Mouse (Mus musculus) embryonic facial prominence, embryonic 13.5 days (tissue): ENCODE measurements around the gene Syt1. TPM values are rescaled to one million over a fixed set of nuclear protein-coding genes. Genes with fewer than 3 reads are reported as not detected.

ENCODE experiments used
- ATAC-seq: fragments of 200-750 bp; cut with Nextera tagmentation; 2 replicates; pipeline ENCODE4 v1.8.0; 2017; ENCODE audit warnings: low read depth; ENCODE audit not compliant: insufficient number of reproducible peaks, insufficient read depth, low FRiP score, low TSS enrichment
- H3K27ac ChIP-seq: fragments of 300-500 bp; sonication (generic); 2 replicates; pipeline ENCODE4 v1.5.1; 2015; ENCODE audit warnings: moderate library complexity, mild to moderate bottlenecking, inconsistent platforms
- H3K27me3 ChIP-seq: fragments of 300-500 bp; sonication (generic); 2 replicates; pipeline ENCODE4 v1.6.1; 2015; ENCODE audit warnings: mild to moderate bottlenecking, inconsistent platforms
- H3K36me3 ChIP-seq: fragments of 300-500 bp; sonication (generic); 2 replicates; pipeline ENCODE4 v1.6.1; 2015; ENCODE audit warnings: mild to moderate bottlenecking, inconsistent platforms
- H3K4me1 ChIP-seq: fragments of 300-500 bp; sonication (generic); 2 replicates; pipeline ENCODE4 v1.6.1; 2015; ENCODE audit warnings: inconsistent platforms
- H3K4me2 ChIP-seq: fragments of 300-500 bp; sonication (generic); 2 replicates; pipeline ENCODE4 v1.6.1; 2015; ENCODE audit warnings: moderate library complexity, mild to moderate bottlenecking, inconsistent platforms
- H3K4me3 ChIP-seq: fragments of 300-500 bp; sonication (generic); 2 replicates; pipeline ENCODE4 v1.5.1; 2015; ENCODE audit warnings: mild to moderate bottlenecking, inconsistent platforms
- H3K9ac ChIP-seq: fragments of 300-500 bp; sonication (generic); 2 replicates; pipeline ENCODE4 v1.6.1; 2015; ENCODE audit warnings: mild to moderate bottlenecking, inconsistent platforms
- H3K9me3 ChIP-seq: fragments of 300-500 bp; sonication (generic); 2 replicates; pipeline ENCODE4 v1.6.1; 2016; ENCODE audit warnings: inconsistent platforms
- WGBS: fragments of 180-500 bp; shearing (Covaris S2); methylation state at CpG from one replicate; pipeline ENCODE4 v1.1.7; 2015; ENCODE audit warnings: mixed read lengths; 5-methylcytosine and 5-hydroxymethylcytosine counted together
- polyA plus RNA-seq: library from polyadenylated mRNA; unstranded; fragments of >200 nt; fragmentation: Nextera tagmentation; extraction: Ambion mirVana; gene quantifications from 2 replicates; pipeline ENCODE4 v1.2.1, GENCODE M21; 2015

Syt1 gene
- polyA plus RNA-seq, 1 experiment from 2014 or later, result 2.6 TPM

DNA sequence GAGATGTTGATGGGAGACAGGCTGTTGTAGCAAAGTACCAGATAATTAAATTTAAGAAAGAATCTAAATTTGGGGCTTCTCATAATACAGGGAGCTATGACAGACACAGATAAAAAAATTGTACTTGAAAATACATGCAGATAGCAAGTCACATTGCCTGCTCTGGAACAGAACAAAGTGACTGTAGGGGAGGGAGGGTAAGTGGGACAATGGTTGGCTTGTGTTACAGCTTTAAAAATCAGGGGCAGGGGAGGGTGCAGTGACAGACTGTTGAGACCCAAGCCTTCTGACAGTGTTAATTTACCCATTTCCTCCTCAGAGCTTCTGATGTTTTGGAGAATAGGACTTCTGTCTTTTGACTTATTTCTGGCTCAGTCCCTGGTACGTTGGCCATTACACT is 126.3 kb downstream of the Syt1 start:
- ATAC-seq, result no peak
- Histone ChIP-seq H3K36me3 (no peaks in the 10 kb centered on the region), H3K9me3 (no peaks in the 10 kb centered on the region), H3K4me2 (no peak overlapping the region), H3K4me1 (no peaks in the 10 kb centered on the region), H3K27ac (no peak overlapping the region), H3K27me3 (no peaks in the 10 kb centered on the region), H3K4me3 (no peak overlapping the region), H3K9ac (no peak overlapping the region)
- 21% methylated on average over 1 of the region's 1 CpGs for WGBS

DNA sequence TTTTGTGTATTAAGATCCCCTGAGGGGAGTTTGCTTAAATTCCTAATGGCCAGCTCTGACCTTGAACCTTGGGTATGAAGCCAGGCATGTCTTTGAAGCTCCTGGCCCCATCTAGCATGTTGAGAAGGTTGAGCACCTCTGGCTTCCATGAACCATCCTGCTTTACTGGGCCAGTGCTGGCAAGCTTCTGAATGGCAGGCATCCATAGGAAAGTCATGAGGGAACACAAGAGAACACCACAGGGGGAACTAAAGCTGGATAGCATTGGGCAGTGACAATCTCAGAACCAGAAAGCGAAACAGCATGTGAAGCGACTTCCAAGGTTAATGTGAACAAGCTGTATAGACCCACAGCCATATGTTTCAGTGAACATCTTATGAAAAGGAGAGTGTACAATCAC is 130.4 kb downstream of the Syt1 start:
- Histone ChIP-seq H3K4me1 (no peaks in the 10 kb centered on the region), H3K9ac (no peak overlapping the region), H3K27ac (no peak overlapping the region), H3K4me2 (no peak overlapping the region), H3K4me3 (no peak overlapping the region), H3K36me3 (no peaks in the 10 kb centered on the region), H3K27me3 (no peaks in the 10 kb centered on the region), H3K9me3 (no peaks in the 10 kb centered on the region)
- no peak for ATAC-seq
- WGBS, result 51% methylated on average over 2 of the region's 2 CpGs

DNA sequence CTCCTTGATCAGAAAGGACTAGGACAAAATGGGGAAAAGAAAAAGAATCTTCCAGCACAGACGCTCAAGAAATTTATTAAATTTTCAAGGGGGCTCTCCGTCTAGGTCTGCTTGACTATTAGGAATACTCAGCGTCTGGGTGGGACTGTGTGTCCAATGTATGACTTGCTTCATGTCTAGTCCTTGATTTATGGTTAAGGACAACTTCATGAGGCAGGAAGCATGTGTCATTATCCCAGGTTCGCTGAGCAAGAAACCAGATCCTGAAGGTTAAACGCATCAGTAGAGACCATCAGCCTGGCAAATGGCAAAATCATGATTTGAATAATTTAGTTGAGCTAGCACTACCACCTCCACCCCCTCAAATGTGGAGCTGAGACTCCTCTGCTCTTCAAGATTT is 135.1 kb downstream of the Syt1 start:
- ATAC-seq, result no peak

DNA sequence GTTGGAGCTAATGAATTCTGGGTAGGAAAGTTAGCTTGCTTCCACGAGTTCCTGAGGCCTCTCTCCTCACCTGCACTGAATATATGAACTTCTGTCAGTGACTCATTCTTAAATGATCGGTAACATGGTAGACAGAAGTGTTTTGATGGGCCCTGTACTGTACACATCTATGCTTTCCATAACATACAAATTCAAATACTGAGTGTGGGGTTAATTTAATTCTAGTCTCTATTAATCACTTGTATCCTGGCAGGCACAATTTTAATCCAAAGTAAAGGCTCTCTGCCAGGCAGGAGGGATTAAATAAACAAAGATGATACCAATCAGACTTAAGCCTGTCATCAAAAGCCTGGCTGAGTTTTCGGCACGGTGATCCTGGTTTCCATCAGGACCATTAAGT is 136.1 kb downstream of the Syt1 start:
- 40% methylated on average over 4 of the region's 4 CpGs for WGBS
- Histone ChIP-seq H3K36me3 (no peaks in the 10 kb centered on the region), H3K4me3 (no peak overlapping the region), H3K9me3 (no peaks in the 10 kb centered on the region), H3K27me3 (no peaks in the 10 kb centered on the region), H3K27ac (no peak overlapping the region), H3K9ac (no peak overlapping the region), H3K4me1 (no peaks in the 10 kb centered on the region), H3K4me2 (no peak overlapping the region)
- no peak for ATAC-seq

More for the DNA sequence above, 135.1 kb downstream of the Syt1 start:
- Histone ChIP-seq H3K9me3 (no peaks in the 10 kb centered on the region), H3K4me1 (no peaks in the 10 kb centered on the region), H3K36me3 (no peaks in the 10 kb centered on the region), H3K27me3 (no peaks in the 10 kb centered on the region), H3K4me2 (no peak overlapping the region), H3K4me3 (no peak overlapping the region), H3K27ac (no peak overlapping the region), H3K9ac (no peak overlapping the region)
- 88% methylated on average over 5 of the region's 5 CpGs for WGBS

DNA sequence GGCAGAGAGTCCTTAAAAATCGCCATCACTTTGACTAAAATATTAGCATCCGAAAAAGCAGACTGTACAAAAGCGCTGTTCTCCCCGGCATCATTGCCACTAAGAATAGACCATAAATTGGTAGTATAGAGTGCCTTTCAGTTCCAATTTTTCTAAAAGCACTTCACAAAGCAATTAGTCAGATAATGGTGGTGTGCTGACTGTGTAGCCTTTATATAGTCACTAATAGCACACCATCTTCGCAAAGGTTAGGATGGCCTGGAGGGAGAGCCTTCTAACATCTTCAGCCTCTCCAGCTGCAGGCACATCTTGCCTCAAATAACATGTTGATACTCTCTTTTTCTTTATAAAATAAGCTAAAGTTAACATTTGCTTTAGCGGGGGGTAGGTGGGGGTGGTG is 138.4 kb downstream of the Syt1 start:
- no peaks in the 10 kb centered on the region for H3K4me1 ChIP-seq
- H3K4me2 ChIP-seq, result no peak overlapping the region
- no peak for ATAC-seq
- no peak overlapping the region for H3K9ac ChIP-seq
- no peaks in the 10 kb centered on the region for H3K9me3 ChIP-seq
- H3K27ac ChIP-seq, result no peak overlapping the region
- no peak overlapping the region for H3K4me3 ChIP-seq
- WGBS, result 80% methylated on average over 6 of the region's 6 CpGs
- H3K27me3 ChIP-seq, result no peaks in the 10 kb centered on the region
- H3K36me3 ChIP-seq, result no peaks in the 10 kb centered on the region

DNA sequence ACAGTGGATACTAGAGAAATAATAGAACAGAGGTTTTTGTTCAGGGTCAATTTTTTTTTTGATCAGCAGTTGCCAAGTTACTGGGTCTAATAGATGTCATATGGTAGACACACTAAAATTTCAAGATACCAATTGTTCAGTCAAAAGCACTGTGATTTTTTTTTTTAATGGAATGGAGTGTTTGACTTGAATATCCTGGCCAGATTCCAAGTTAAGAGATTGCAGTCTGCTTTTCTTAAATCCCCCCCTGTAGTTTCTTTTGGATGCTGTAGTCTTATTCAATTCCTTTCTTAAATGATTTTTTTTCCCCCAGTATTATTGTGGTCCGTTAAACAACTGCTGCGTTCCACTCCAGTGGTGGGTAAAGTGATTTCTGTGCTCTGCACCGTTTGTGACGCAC is 140.2 kb downstream of the Syt1 start:
- H3K36me3 ChIP-seq, result no peaks in the 10 kb centered on the region
- no peak for ATAC-seq
- 66% methylated on average over 4 of the region's 4 CpGs for WGBS
- H3K9me3 ChIP-seq, result no peaks in the 10 kb centered on the region
- no peaks in the 10 kb centered on the region for H3K27me3 ChIP-seq
- no peaks in the 10 kb centered on the region for H3K4me1 ChIP-seq
- H3K27ac ChIP-seq, result no peak overlapping the region
- no peak overlapping the region for H3K4me2 ChIP-seq
- no peak overlapping the region for H3K4me3 ChIP-seq
- H3K9ac ChIP-seq, result no peak overlapping the region

DNA sequence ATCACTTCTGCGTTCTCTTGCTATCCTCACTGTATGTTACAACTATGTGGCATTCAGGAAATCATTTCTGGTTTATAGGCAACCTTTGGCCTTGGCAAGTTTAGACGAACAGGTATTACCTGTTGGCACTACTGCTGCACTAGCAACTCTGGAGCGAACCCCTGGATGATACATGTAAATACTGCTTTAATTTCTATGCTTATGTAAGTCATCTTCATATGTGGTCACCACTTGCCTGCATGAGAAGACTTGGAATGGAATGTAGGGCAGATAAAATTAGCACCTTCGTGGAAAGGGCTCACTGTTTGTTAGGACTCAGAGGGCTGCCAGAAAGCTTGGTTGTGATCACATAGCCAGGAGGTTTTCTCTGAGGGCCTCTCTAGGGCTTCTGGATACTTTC is 142.6 kb downstream of the Syt1 start:
- Histone ChIP-seq H3K27me3 (no peaks in the 10 kb centered on the region), H3K27ac (no peak overlapping the region), H3K9me3 (no peaks in the 10 kb centered on the region), H3K4me3 (no peak overlapping the region), H3K9ac (no peak overlapping the region), H3K4me1 (no peaks in the 10 kb centered on the region), H3K36me3 (no peaks in the 10 kb centered on the region), H3K4me2 (no peak overlapping the region)
- no peak for ATAC-seq
- WGBS, result 85% methylated on average over 4 of the region's 4 CpGs

DNA sequence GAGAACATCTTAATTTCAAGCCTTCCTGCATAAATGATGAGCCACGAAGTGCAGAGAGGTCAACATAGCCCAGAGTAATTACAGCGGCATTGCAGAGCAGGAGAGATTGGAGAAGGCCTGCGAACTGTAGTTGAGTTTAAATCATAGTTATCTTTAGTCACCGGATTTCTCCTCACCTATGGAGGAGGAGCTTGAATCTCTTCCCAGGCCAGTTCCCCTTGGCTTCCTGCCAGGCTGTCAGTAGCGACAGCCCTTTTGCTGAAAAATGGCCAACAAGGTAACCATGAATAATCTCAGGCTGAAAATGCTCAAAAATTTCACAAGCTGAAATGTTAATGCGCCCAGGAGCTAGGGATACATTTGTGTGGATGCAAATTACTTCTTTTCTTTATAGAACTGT is 143.6 kb downstream of the Syt1 start:
- Histone ChIP-seq H3K4me1 (no peaks in the 10 kb centered on the region), H3K4me2 (no peak overlapping the region), H3K9me3 (no peaks in the 10 kb centered on the region), H3K4me3 (no peak overlapping the region), H3K27ac (no peak overlapping the region), H3K36me3 (no peaks in the 10 kb centered on the region), H3K9ac (no peak overlapping the region), H3K27me3 (no peaks in the 10 kb centered on the region)
- WGBS, result 73% methylated on average over 6 of the region's 6 CpGs
- ATAC-seq, result no peak

DNA sequence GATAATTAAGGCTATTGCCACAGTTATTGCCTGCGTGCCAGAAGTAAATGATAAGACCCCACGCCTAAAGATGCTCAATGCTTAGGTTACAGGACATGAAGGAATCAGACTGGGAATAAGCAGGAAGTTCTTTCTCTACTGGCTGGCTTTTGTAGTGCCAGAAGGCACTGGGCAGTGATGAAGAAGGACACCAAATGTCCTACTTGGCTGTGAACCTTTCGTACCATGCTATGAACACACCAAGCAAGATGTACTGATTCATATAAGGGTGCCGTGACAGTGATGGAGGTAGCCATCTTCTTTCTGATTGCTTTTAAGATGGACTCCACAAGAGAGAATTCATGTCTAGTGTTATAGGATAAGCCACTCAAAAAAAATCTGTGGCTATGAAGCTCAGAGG is 145.2 kb downstream of the Syt1 start:
- Histone ChIP-seq H3K9me3 (no peaks in the 10 kb centered on the region), H3K36me3 (no peaks in the 10 kb centered on the region), H3K4me2 (no peak overlapping the region), H3K27me3 (no peaks in the 10 kb centered on the region), H3K9ac (no peak overlapping the region), H3K4me3 (no peak overlapping the region), H3K4me1 (no peaks in the 10 kb centered on the region), H3K27ac (no peak overlapping the region)
- 91% methylated on average over 4 of the region's 4 CpGs for WGBS
- ATAC-seq, result no peak

DNA sequence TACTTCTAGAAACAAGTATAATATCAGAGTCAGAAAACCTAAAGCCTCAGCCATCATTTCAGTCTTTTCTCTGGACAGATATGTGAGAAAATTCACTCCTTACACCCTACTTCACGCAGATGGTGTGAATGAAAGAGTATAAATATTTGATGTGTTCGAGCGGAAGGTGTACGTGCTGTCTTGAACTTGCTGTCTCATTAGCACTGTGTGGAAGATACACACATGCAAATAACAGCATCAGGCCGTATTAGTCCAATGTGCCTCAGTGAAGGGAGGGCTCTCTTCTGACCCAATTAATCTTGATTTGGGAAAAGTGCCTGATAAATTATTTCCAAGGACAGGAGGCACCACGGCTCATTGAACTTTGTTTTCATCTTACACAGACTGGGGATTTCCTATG is 154.8 kb downstream of the Syt1 start:
- ATAC-seq, result no peak
- WGBS, result 89% methylated on average over 6 of the region's 6 CpGs
- H3K36me3 ChIP-seq, result no peaks in the 10 kb centered on the region
- H3K9me3 ChIP-seq, result no peaks in the 10 kb centered on the region
- no peak overlapping the region for H3K27ac ChIP-seq
- H3K4me3 ChIP-seq, result no peak overlapping the region
- no peak overlapping the region for H3K4me2 ChIP-seq
- H3K9ac ChIP-seq, result no peak overlapping the region
- H3K27me3 ChIP-seq, result no peaks in the 10 kb centered on the region
- H3K4me1 ChIP-seq, result no peaks in the 10 kb centered on the region

DNA sequence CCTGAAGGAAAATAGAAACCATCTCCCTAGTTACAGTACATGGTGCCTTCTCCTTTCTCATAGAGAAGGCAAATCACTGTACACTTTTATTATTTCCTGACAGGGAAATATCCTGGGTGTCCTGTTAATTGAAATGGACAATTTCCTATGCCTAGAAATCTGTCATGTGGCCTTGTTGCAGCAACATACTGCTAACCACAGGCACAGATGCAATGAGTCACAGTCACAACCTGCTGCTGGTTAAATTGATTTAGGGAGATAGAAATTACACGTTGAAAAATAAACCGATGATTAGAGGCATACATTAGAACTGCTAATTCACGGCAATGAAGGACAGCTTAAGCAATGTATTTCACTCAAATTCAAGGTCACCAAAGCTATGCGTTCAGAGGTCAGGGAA is 158.0 kb downstream of the Syt1 start:
- ATAC-seq, result no peak
- Histone ChIP-seq H3K27me3 (no peaks in the 10 kb centered on the region), H3K27ac (no peak overlapping the region), H3K9ac (no peak overlapping the region), H3K4me1 (no peaks in the 10 kb centered on the region), H3K4me3 (no peak overlapping the region), H3K4me2 (no peak overlapping the region), H3K9me3 (no peaks in the 10 kb centered on the region), H3K36me3 (no peaks in the 10 kb centered on the region)
- 72% methylated on average over 4 of the region's 4 CpGs for WGBS

DNA sequence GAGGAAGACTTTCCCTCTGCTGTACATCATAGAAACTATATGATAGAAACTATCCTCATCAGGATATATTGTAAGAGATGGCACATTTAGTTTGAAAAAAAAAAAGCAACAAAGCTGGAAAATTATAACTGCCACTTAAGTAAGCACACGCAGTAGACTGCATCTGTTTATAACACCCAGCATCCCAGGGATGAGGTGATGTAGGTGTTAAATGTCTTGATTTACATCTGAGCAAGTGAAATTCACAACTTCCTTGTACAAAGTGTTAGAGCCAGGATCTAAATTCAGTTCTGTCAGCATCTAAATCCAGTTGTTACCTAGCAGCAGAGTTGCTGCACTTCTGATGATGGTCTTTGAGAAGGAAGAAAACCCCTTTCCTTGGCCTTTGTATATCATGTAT is 173.3 kb downstream of the Syt1 start:
- H3K4me2 ChIP-seq, result no peak overlapping the region
- no peaks in the 10 kb centered on the region for H3K9me3 ChIP-seq
- no peaks in the 10 kb centered on the region for H3K27me3 ChIP-seq
- H3K36me3 ChIP-seq, result no peaks in the 10 kb centered on the region
- no peaks in the 10 kb centered on the region for H3K4me1 ChIP-seq
- 93% methylated on average over 1 of the region's 1 CpGs for WGBS
- no peak overlapping the region for H3K27ac ChIP-seq
- no peak for ATAC-seq
- no peak overlapping the region for H3K9ac ChIP-seq
- no peak overlapping the region for H3K4me3 ChIP-seq

DNA sequence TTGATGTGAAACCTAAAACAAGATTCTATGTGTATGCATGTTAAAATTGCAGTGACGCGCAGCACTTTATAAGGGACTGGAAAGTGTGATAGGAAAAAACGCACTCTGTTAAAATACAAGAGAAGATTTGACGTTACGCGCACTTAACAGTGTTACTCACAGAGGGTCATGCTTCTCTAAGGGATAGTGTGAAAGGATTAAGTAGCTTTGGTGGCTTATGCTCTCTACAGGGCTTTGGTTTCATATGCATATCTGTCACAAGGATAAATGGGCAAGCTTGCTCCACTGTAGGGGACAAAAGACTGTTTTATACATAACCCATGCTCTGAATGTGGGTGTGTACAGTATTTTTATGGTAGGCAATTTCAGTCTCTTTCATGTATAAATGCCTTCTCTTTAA is 178.5 kb downstream of the Syt1 start:
- WGBS, result 92% methylated on average over 6 of the region's 6 CpGs
- Histone ChIP-seq H3K4me2 (no peak overlapping the region), H3K27ac (no peak overlapping the region), H3K27me3 (no peaks in the 10 kb centered on the region), H3K4me1 (no peaks in the 10 kb centered on the region), H3K9me3 (no peaks in the 10 kb centered on the region), H3K9ac (no peak overlapping the region), H3K36me3 (no peaks in the 10 kb centered on the region), H3K4me3 (no peak overlapping the region)
- no peak for ATAC-seq
